Mouse (Mus musculus) thymus, postnatal 14 days (tissue): Measurements from ENCODE around the gene Cpeb3.
A peak's percentile ranks its signal among the peaks of the same experiment; 100 is the strongest.

ENCODE experiments used
- DNase-seq: peaks from one replicate; pipeline ENCODE4 v3.0.0; 2021

The Cpeb3 gene

GRCm38 (mm10) chr19:37022146-37022545 is 186.3 kb downstream of the Cpeb3 start:
- DNase-seq = no peak

- no peak for DNase-seq
These were observed 187.4 kb downstream of the Cpeb3 start for GRCm38 (mm10) chr19:37020951-37021350.

- DNase-seq = no peak
These were observed 187.9 kb downstream of the Cpeb3 start for GRCm38 (mm10) chr19:37020531-37020930.

GRCm38 (mm10) chr19:37018931-37019330 is 189.5 kb downstream of the Cpeb3 start:
- no peak for DNase-seq

GRCm38 (mm10) chr19:37018411-37018810 is 190.0 kb downstream of the Cpeb3 start:
- DNase-seq = peak; percentile 71

- DNase-seq = no peak
These were observed 191.5 kb downstream of the Cpeb3 start for GRCm38 (mm10) chr19:37016890-37017289.

- no peak for DNase-seq
These were observed 194.0 kb downstream of the Cpeb3 start for GRCm38 (mm10) chr19:37014173-37014939.

- DNase-seq = no peak
These were observed 194.9 kb downstream of the Cpeb3 start for GRCm38 (mm10) chr19:37013461-37013860.

GRCm38 (mm10) chr19:37009878-37010281 is 198.5 kb downstream of the Cpeb3 start:
- no peak for DNase-seq

GRCm38 (mm10) chr19:37004557-37004956 is 203.8 kb downstream of the Cpeb3 start:
- DNase-seq = no peak
